Mouse (Mus musculus): ENCODE results near the gene Vmn1r15.

Vmn1r15 gene

DNA sequence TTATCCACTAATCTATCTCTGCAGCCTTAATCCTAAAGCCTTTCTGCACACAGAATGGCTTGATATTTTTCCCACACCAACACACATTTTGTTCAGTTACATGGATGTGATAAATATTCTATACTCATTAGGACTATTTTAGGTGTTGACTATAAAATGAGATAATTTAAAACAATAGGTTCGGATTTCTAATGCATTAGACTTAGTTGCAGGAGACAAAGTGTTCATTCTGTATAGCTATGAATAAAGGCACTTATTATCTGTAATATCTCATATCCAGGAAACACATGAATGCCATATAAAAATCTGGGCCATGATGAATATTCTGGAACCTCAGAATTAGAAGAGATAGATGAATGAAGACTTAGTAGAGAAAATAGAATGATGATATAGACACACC lies at the start of gene Vmn1r15:
Gene Vmn1r15, plus strand, starts transcription at position 301 of the 400 bp plus-strand sequence.
- no peak for DNase-seq

DNA sequence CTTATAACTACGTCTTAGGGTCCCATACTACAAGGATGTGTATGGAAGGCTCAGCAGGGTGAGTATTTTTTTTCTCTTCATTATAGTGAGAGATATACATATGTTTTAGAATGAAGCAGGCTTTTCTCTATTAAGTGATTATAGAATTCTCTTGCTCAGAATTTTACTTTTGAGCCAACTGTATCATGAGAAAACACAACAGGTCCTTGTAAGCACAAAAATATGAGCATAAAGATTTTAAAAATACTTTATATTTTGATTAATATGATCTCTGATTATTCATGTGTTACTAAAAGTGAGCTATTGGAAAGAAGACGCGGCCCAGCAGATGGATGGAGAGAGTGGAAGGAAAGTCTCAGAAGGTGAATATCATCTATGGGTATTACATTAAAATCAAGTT lies 26.4 kb upstream of the Vmn1r15 start, which contains the start of gene Vmn1r14:
Gene Vmn1r14, plus strand, starts transcription at position 301 of the 400 bp plus-strand sequence.
- DNase-seq, result no peak

DNA sequence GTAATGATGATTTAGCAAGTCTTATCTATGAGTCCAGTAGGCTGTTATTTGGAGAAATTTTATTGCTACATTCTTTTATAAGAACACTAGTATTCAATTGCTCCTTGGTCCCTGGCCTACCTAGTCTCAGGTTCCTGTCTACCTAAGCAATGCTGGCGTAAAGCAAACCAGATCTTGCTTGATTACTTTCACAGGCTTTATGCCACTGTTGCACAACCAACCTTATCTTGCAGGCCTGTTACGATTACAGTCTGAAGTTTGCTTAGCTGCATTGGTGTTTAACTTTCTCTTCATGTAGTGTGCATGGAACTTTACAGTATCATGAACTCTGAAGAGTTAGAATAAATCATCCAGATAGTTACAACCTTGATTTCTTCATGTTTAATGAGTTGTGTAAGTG lies 3.2 kb downstream of the Vmn1r15 start:
- DNase-seq, result no peak

GRCm38 (mm10) chr6:57271881-57272280 lies 14.1 kb downstream of the Vmn1r15 start:
- DNase-seq, result no peak

GRCm38 (mm10) chr6:57272517-57272916 lies 14.8 kb downstream of the Vmn1r15 start:
- no peak for DNase-seq

DNA sequence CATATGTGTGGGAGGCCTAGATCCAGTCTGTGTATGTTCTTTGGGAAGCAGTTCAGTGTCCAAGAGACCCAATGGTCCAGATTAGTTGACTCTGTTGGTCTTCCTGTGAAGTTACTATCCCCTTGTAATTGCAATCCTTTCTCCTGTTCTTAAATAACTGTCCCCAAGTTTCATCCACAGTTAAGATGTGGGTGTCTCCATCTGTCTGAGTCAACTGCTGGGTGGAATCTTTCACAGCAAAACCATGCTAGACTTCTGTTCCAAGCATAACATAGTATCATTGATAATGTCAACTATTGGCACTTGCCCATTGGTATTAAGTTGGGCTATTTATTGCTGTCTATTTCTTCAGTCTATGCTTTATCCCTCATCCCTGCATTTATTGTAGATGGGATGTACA lies 21.2 kb downstream of the Vmn1r15 start:
- DNase-seq, result no peak

Data from lung, postnatal 4 days (tissue).